Mouse (Mus musculus) limb, embryonic 11.5 days (tissue): ENCODE measurements around the gene Oasl1. TPM values are rescaled to one million over a fixed set of nuclear protein-coding genes. Genes with fewer than 3 reads are reported as not detected.

Experiments used
- ATAC-seq: fragments of 200-750 bp; cut with Nextera tagmentation; 2 replicates; pipeline ENCODE4 v1.8.0; 2017; ENCODE audit warnings: low read depth; ENCODE audit not compliant: insufficient number of reproducible peaks, low FRiP score, low TSS enrichment
- DNase-seq: peaks from one replicate; pipeline ENCODE4 v3.0.0-alpha.2; 2015; ENCODE audit warnings: low spot score
- H3K27ac ChIP-seq: fragments of 300-500 bp; sonication (generic); replicated peaks from 2 replicates; pipeline ENCODE4 v1.5.1; 2014; ENCODE audit warnings: low read depth, mild to moderate bottlenecking, low read length
- H3K27me3 ChIP-seq: fragments of 300-500 bp; sonication (generic); 2 replicates; pipeline ENCODE4 v1.6.1; 2014; ENCODE audit warnings: mild to moderate bottlenecking, low read length, mixed read lengths; ENCODE audit not compliant: control insufficient read depth, insufficient read depth
- H3K36me3 ChIP-seq: fragments of 300-500 bp; sonication (generic); 2 replicates; pipeline ENCODE4 v1.6.1; 2014; ENCODE audit warnings: mild to moderate bottlenecking, low read length, moderate library complexity, mixed read lengths; ENCODE audit not compliant: control insufficient read depth, insufficient read depth
- H3K4me1 ChIP-seq: fragments of 300-500 bp; sonication (generic); 2 replicates; pipeline ENCODE4 v1.6.1; 2014; ENCODE audit warnings: low read length, mixed read lengths; ENCODE audit not compliant: control insufficient read depth, insufficient read depth
- H3K4me2 ChIP-seq: fragments of 300-500 bp; sonication (generic); 2 replicates; pipeline ENCODE4 v1.6.1; 2014; ENCODE audit warnings: low read depth, mild to moderate bottlenecking, moderate library complexity; ENCODE audit not compliant: severe bottlenecking
- H3K4me3 ChIP-seq: fragments of 300-500 bp; sonication (generic); 2 replicates; pipeline ENCODE4 v1.5.1; 2014; ENCODE audit warnings: low read depth, low read length
- H3K9ac ChIP-seq: fragments of 300-500 bp; sonication (generic); 2 replicates; pipeline ENCODE4 v1.6.1; 2014; ENCODE audit warnings: mild to moderate bottlenecking, low read length
- H3K9me3 ChIP-seq: fragments of 300-500 bp; sonication (generic); 2 replicates; pipeline ENCODE4 v1.6.1; 2016; ENCODE audit warnings: low read length; ENCODE audit not compliant: control insufficient read depth
- WGBS: fragments of 180-500 bp; shearing (Covaris S2); extraction: QIAGEN DNeasy Blood & Tissue Kit; methylation state at CpG from one replicate; pipeline ENCODE4 v1.1.7; 2014; 5-methylcytosine and 5-hydroxymethylcytosine counted together
- polyA plus RNA-seq: library from polyadenylated mRNA; unstranded; fragments of >200 nt; fragmentation: Nextera tagmentation; extraction: Ambion mirVana; gene quantifications from 2 replicates; pipeline ENCODE4 v1.2.1, GENCODE M21; 2014

Oasl1 gene
- polyA plus RNA-seq, 1 experiment from 2014 or later, result 0.59 TPM

DNA sequence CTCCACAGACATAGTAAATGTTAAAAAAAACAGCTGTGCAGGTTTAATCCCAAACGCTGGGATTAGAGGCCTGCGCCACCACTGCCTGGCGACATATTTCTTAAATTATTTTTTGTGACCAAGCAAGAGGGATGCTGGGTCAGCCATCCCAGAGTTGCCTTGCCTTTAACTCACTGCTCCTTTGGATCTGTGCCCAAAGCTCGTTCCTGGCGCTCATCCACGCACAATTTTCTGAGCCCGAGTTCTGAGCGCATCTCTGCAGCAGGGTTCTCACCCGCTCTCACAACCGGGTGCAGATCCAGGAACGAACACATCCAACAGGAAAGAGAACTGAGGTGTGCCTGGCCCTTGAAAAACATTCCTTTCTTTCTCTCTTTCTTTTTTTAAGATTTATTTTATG lies 55.4 kb downstream of the Oasl1 start:
- 76% methylated on average over 11 of the region's 11 CpGs for WGBS

DNA sequence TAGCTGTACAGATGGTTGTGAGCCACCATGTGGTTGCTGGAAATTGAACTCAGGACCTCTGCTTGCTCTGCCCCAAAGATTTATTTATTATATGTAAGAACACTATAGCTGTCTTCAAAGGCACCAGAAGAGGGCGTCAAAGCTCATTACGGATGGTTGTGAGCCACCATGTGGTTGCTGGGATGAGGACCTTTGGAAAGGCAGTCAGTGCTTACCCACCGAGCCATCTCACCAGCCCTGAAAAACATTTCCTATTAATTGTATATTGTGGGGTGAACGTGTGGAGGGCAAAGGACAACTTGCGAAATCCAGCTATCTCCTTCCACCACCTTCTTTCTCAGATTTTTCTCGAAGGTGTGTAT lies 55.8 kb downstream of the Oasl1 start:
- peak overlapping the region; percentile 32; the same call in 1 of the 2 replicates for H3K4me3 ChIP-seq
- H3K27ac ChIP-seq, result no peak overlapping the region
- peaks cover 11% of the 10 kb centered on the region; the same call in 1 of the 2 replicates for H3K4me1 ChIP-seq
- peak overlapping the region; percentile 79 for H3K4me2 ChIP-seq
- ATAC-seq, result no peak
- no peak overlapping the region; the same call in 1 of the 2 replicates for H3K9ac ChIP-seq
- no peak for DNase-seq
- no peaks in the 10 kb centered on the region for H3K36me3 ChIP-seq
- WGBS, result 3% methylated on average over 6 of the region's 6 CpGs
- H3K9me3 ChIP-seq, result no peaks in the 10 kb centered on the region
- no peaks in the 10 kb centered on the region for H3K27me3 ChIP-seq

More for the DNA sequence above, 55.4 kb downstream of the Oasl1 start:
- Histone ChIP-seq H3K27me3 (no peaks in the 10 kb centered on the region), H3K27ac (no peak overlapping the region), H3K4me2 (no peak overlapping the region), H3K4me1 (peaks cover 11% of the 10 kb centered on the region; the same call in 1 of the 2 replicates), H3K9me3 (no peaks in the 10 kb centered on the region), H3K36me3 (no peaks in the 10 kb centered on the region), H3K4me3 (no peak overlapping the region), H3K9ac (no peak overlapping the region)
- no peak for ATAC-seq
- DNase-seq, result no peak

DNA sequence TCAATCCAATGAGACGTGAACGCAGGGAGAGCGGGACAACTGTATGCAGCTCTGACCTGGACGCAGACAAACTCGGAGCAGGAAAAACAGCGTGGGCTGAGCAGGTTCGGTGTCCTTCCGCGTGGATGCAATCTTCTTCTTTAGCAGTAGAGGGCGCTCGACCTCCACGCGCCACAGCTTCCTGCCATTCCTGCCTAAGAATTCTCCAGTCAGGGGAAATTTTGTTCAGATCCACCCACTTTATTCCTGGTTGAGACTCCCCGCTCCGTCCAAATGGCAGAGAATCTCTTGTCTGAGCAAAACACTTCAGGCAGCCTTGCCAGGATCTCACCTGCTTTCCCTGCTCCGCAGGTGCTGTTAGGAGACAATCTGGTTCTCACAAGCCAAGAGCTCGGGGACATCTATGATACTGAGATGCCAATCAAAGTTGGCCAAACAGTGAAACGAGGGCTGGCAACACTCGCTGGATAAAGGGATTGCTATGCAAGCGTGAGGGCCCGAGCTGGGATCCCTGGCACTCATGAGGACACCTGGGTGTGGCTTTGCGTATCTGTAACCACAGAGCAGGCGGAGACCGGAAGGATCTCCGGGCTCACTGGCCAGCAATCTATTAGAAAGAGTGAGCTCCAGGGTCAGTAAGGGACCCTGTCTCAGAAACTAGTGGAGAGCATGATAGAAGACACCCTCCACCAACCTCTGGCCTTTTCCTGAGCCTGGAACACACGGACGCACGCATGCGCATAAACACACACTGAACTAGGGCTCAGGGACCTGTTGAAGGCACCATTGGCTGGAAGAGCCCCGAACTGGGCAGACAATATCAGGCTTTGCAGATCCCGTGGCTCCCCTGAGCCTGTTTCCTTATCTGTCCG lies 56.4 kb downstream of the Oasl1 start:
- Histone ChIP-seq H3K4me2 (peak overlapping the region; percentile 79), H3K9me3 (no peaks in the 10 kb centered on the region), H3K4me1 (peaks cover 11% of the 10 kb centered on the region; the same call in 1 of the 2 replicates), H3K27me3 (no peaks in the 10 kb centered on the region), H3K27ac (no peak overlapping the region), H3K4me3 (peak overlapping the region; percentile 32), H3K36me3 (no peaks in the 10 kb centered on the region), H3K9ac (peak overlapping the region; percentile 56)
- 5% methylated on average over 32 of the region's 32 CpGs for WGBS
- ATAC-seq (peak; percentile 35; the same call in 1 of the 2 replicates), DNase-seq (peak; percentile 83)

DNA sequence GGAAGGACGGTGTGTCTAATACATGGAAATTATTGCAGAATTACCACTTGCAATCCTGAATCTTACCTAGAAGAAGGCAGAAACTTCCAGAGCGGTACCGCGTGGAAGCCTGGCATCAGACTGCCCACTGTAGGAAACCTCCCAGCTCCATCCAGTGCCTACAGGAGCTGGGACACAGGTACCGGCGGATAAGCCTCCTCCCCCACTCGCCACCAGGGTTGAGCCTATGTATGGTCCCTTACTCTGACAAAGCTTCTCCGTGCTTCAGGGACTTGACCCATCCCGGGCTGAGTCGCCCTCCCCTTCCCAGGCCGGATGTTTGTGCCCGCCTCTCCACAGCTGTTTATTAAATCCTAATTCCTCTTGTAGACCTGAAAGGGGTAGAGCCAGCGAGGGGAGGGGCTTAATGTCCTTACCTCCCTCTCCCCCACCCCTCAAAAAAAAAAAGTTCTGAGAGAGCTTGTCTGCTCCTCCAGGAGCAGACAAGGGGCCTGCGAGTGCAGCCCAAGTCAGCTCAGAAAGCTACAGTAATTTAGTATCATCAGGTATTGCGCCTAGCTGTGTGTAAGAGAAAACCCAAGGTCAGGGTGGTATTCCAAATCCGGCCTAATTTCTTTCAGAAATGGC lies 57.2 kb downstream of the Oasl1 start:
- peak overlapping the region; percentile 79 for H3K4me2 ChIP-seq
- peak overlapping the region; percentile 56 for H3K9ac ChIP-seq
- peaks cover 11% of the 10 kb centered on the region; the same call in 1 of the 2 replicates for H3K4me1 ChIP-seq
- H3K36me3 ChIP-seq, result no peaks in the 10 kb centered on the region
- no peaks in the 10 kb centered on the region for H3K9me3 ChIP-seq
- H3K4me3 ChIP-seq, result peak overlapping the region; percentile 32
- 17% methylated on average over 16 of the region's 16 CpGs for WGBS
- ATAC-seq (peak; percentile 44; the same call in 1 of the 2 replicates), DNase-seq (peak; percentile 50)
- no peaks in the 10 kb centered on the region for H3K27me3 ChIP-seq
- no peak overlapping the region for H3K27ac ChIP-seq

DNA sequence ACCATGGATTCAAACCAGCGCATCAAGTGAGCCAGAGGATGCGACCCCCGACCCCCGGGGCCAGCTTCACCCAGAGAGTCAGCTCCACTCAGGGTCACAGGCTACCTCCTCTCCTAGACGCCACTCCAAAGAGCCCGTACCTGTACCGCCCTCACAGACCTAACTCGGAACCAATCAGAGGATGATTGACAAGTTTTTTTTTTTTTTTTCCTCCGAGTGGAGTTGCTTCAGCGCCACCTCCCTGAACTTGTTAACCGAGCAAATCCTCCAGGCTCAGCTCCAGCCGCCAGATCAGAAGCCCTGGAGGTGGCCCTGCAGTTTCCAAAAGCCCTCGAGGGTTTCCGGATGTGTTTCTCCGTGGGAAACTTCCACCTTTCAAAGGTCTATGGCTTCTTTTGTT lies 59.0 kb downstream of the Oasl1 start:
- Histone ChIP-seq H3K4me3 (no peak overlapping the region), H3K27me3 (no peaks in the 10 kb centered on the region), H3K27ac (no peak overlapping the region), H3K9ac (no peak overlapping the region), H3K9me3 (no peaks in the 10 kb centered on the region), H3K4me2 (no peak overlapping the region), H3K4me1 (peaks cover 11% of the 10 kb centered on the region; the same call in 1 of the 2 replicates), H3K36me3 (no peaks in the 10 kb centered on the region)
- no peak for DNase-seq
- 61% methylated on average over 15 of the region's 15 CpGs for WGBS
- ATAC-seq, result no peak

DNA sequence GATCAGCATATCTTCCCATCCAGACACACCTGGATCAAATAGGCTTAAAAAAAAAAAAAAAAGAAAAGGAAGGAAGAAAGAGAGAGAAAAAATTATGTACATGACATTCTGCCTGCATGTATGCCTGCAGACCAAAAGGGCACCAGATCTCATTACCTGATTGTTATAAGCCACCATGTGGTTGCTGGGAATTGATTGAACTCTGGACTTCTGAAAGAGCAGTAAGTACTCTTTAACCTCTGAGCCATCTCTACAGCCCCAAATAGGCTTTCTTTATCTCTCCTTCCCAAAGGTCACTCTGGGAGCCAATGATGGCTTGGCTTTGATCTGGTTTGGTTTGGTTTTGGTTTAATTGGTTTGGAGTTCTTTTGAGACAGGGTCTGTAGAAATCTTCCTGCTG lies 62.0 kb downstream of the Oasl1 start:
- DNase-seq, result no peak
- H3K27me3 ChIP-seq, result no peaks in the 10 kb centered on the region
- H3K27ac ChIP-seq, result no peak overlapping the region

More for the DNA sequence above, 62.0 kb downstream of the Oasl1 start:
- Histone ChIP-seq H3K4me1 (peaks cover 3% of the 10 kb centered on the region; the same call in 1 of the 2 replicates), H3K4me2 (no peak overlapping the region), H3K9me3 (no peaks in the 10 kb centered on the region), H3K4me3 (no peak overlapping the region), H3K9ac (no peak overlapping the region), H3K36me3 (no peaks in the 10 kb centered on the region)
- ATAC-seq, result no peak

Other genes with a start within 250 kb of the Oasl1 start
- 69.0 and 73.9 TPM in 2 replicates for gene Gltp, start 232.3 kb upstream of the Oasl1 start, polyA plus RNA-seq
- gene Tchp, start 215.5 kb upstream of the Oasl1 start, polyA plus RNA-seq, result 14.5 and 16.1 TPM in 2 replicates
- gene Ankrd13a, start 148.6 kb upstream of the Oasl1 start, polyA plus RNA-seq, result 49.4 and 54.2 TPM in 2 replicates
- 35.2 and 39.1 TPM in 2 replicates for gene Git2, start 147.7 kb upstream of the Oasl1 start, polyA plus RNA-seq
- 91.5 and 93.4 TPM in 2 replicates for gene 1500011B03Rik, start 99.8 kb upstream of the Oasl1 start, polyA plus RNA-seq
- not detected in 2 replicates for gene 4930519G04Rik, start 69.6 kb upstream of the Oasl1 start, polyA plus RNA-seq
- gene Gm9936, start 64.6 kb upstream of the Oasl1 start, polyA plus RNA-seq, result 0.07 TPM in 1 of 2 replicates, not detected in the other
- 1.6 and 1.8 TPM in 2 replicates for gene Oasl2, start 26.3 kb upstream of the Oasl1 start, polyA plus RNA-seq
- 55.2 and 56.8 TPM in 2 replicates for gene 2210016L21Rik, start 18.9 kb downstream of the Oasl1 start, polyA plus RNA-seq
- gene Hnf1a, start 47.9 kb downstream of the Oasl1 start, polyA plus RNA-seq, result not detected in 2 replicates
- 30.9 and 43.5 TPM in 2 replicates for gene Sppl3, start 87.9 kb downstream of the Oasl1 start, polyA plus RNA-seq
- 36.5 and 39.5 TPM in 2 replicates for gene Gm10401, start 175.1 kb downstream of the Oasl1 start, polyA plus RNA-seq
- 41.5 and 49.3 TPM in 2 replicates for gene Acads, start 196.1 kb downstream of the Oasl1 start, polyA plus RNA-seq
- 65.3 and 65.4 TPM in 2 replicates for gene Unc119b, start 211.7 kb downstream of the Oasl1 start, polyA plus RNA-seq
- gene Mlec, start 234.9 kb downstream of the Oasl1 start, polyA plus RNA-seq, result 51.5 and 58.8 TPM in 2 replicates